Mouse (Mus musculus): ENCODE results near the gene Inf2.

DNA sequence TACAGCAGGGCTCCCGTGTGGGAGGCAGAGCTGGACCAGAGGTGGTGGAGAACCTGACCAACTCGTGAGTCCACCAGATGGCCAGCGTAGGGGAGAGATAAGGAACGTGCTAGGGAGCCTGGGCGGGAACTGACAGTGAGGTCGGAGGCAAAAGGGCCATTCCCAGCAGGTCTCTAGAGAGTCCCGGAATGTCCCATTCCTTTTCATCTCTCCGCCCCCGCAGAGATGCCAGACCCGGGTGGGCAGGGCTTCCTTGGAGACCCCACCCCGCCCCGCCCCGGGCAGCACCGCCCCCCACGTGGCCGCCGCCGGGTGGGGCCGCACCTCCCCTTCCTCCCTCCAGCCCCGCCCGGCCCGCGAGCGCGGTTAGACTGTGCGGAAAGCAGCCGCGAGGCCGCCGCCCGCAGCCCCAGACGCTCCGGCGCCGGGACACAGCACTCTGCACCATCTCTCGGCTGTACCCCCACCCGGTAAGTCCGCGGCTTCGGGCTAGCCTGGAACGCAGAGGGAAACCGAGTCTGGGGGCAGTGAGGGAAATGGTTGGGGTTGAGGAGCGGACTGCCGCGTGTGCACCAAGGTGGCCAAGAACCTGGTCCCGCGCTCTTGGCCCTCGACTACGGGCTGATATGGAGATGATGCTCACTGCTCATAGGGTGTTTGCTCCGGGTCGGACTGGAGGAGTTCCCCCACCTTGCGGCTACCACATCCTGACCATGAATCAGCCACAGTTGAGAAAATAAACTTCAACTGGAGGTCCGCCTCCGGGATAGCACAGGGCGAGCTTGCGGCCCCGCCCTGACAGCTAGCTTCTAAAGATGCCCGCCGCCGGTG is at the start of gene Inf2:
- TF ChIP-seq CTCF (IDR thresholded peaks at IDR 0.05; ENCODE audit: low read depth, low read length) (no peak), EP300 (IDR thresholded peaks at IDR 0.05; ENCODE audit: insufficient read depth, low read depth, low read length) (peak; percentile 47; the same call in 1 of the 2 replicates)
